Mouse (Mus musculus) neutrophil, adult 65 days (primary cell): ENCODE measurements around the gene Fndc8. TPM values are rescaled to one million over a fixed set of nuclear protein-coding genes. Genes with fewer than 3 reads are reported as not detected.

Experiments
- total RNA-seq: library from RNA; stranded (reverse); gene quantifications from 2 replicates; pipeline ENCODE4 v1.2.4, GENCODE M21; 2023

Fndc8 gene
- total RNA-seq, result not detected in 2 replicates

GRCm38 (mm10) chr11:82891936-82892335 lies at the start of gene Fndc8:
Gene Fndc8, plus strand, starts transcription at chr11:82892124.

DNA sequence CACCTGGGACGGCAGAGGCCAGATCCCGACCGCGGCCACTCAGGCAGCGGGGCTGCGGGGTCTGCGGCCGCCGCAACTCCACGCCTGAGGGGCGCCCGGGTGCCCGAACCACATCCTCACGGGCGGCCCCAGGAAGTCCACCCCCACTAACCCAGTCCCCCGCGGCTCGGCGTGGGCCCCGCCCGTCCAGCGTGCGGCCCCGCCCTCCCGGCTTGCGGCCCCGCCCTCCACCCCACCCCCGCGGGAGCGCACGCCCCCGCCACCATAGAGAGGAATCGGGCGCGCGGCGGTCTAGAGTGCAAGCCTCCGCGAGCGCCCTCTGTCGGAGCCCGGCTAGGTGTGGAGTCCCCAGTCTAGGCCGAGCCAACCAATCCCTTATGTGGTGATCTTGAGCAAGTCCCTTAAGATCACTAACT lies 20.9 kb upstream of the Fndc8 start, which contains the start of gene Rffl:
Rffl (minus strand) TSS at position 180 of the 416 bp plus-strand sequence.

DNA sequence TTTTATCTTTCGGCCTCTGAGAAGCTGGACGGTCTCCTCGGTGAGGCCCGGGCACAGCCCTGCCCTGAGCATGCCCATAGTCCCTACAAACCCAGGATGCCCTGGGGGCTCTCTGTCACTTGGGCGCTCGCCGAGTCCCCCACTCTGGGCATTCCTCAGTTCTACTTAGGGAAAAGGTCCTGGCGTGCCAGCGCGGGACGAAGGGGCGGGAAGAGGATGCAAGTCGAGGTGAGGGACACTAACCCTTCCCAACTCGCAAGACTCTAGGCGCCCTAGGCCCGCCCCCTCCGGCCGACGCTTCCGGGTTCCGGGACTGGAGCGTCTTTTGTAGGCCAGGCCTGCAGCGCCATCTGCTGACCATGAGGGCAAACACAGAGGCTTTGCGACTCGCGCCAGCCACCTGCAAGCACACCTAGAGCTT lies 1.6 kb upstream of the Fndc8 start, which contains the start of gene Rad51d:
Rad51d (minus strand) TSS at position 273 of the 421 bp plus-strand sequence.

GRCm38 (mm10) chr11:82907651-82908607 lies 16.0 kb downstream of the Fndc8 start, which contains the start of gene Nle1:
Gene Nle1, minus strand, starts transcription at chr11:82908411.

DNA sequence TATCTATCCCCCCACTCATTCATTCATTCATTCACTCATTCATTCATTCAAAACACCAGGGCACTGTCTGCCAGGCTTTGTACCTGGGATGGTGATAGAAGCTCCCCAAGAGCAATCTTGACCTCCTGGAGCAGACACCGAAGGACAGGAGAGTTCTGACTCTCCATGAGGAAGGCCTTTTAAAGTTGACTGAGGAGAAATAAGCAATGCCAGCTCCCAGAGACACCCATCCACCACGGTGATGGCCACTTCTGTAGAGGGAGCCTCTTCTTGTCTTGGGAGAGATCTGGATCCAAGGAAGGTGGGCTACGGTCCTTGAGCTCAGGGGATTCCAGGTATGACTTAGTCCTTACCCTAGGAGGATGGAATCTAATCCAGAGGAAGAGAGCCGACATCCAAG lies 18.3 kb downstream of the Fndc8 start, which contains the start of gene Unc45b:
Unc45b (plus strand) TSS at position 301 of the 400 bp plus-strand sequence.

Other genes starting within 250 kb of the Fndc8 start
- gene Cct6b, start 127.8 kb upstream of the Fndc8 start, total RNA-seq, result 0.20 and 0.25 TPM in 2 replicates
- 37.4 and 39.2 TPM in 2 replicates for gene Zfp830, start 127.8 kb upstream of the Fndc8 start, total RNA-seq
- 20.6 and 21.1 TPM in 2 replicates for gene Lig3, start 111.0 kb upstream of the Fndc8 start, total RNA-seq
- gene Rffl, start 20.9 kb upstream of the Fndc8 start, total RNA-seq, result 56.1 and 67.4 TPM in 2 replicates
- 10.6 and 16.1 TPM in 2 replicates for gene Rad51d, start 1.5 kb upstream of the Fndc8 start, total RNA-seq
- 3.5 and 9.2 TPM in 2 replicates for gene Nle1, start 16.3 kb downstream of the Fndc8 start, total RNA-seq
- gene Unc45b, start 18.4 kb downstream of the Fndc8 start, total RNA-seq, result not detected in 2 replicates
- gene Slfn5, start 59.2 kb downstream of the Fndc8 start, total RNA-seq, result 14.6 and 25.0 TPM in 2 replicates
- 7.4 and 7.8 TPM in 2 replicates for gene Slfn9, start 99.7 kb downstream of the Fndc8 start, total RNA-seq
- gene Slfn8, start 128.7 kb downstream of the Fndc8 start, total RNA-seq, result 8.7 and 11.5 TPM in 2 replicates
- gene Slfn2, start 173.0 kb downstream of the Fndc8 start, total RNA-seq, result 434 and 462 TPM in 2 replicates
- 87.4 and 137 TPM in 2 replicates for gene Slfn1, start 224.7 kb downstream of the Fndc8 start, total RNA-seq